Mouse (Mus musculus) hindlimb bud, embryonic 11.5 days (tissue): ENCODE measurements at regions not wholly inside any gene's neighbourhood (a gene's known extent, or its start where the extent isn't known, plus 50 kb on each side); places are given as distances from the start of the nearest gene placed in this dataset.

Source experiments
- DNase-seq: peaks from one replicate; pipeline ENCODE4 v3.0.0-alpha.2; 2012; ENCODE audit warnings: low read depth, low spot score; ENCODE audit errors: extremely low spot score

DNA sequence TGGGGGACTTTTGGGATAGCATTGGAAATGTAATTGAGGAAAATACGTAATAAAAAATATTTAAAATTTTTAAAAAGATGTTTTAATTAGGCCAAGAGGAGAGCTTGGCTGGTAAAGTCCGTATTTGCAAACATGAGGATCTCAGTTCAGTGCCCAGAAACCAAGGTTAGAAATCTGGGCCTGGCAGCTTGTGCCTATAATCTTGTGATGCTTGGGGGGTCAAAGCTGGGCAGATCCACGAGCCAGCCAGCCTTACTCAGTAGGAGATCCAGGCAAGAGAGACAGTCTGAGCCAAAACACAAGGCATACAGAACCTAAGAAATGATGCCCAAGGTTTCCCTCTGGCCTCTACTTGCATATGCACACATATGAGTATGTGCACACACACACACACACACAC lies 54.1 kb upstream of the Cxadr start:
- no peak for DNase-seq

GRCm38 (mm10) chr16:78242678-78243077 lies 58.6 kb upstream of the Cxadr start:
- DNase-seq = no peak

- DNase-seq = no peak
Measured at GRCm38 (mm10) chr16:78240152-78240551, 61.1 kb upstream of the Cxadr start.

GRCm38 (mm10) chr16:78238052-78238701 lies 63.1 kb upstream of the Cxadr start:
- DNase-seq = no peak

DNA sequence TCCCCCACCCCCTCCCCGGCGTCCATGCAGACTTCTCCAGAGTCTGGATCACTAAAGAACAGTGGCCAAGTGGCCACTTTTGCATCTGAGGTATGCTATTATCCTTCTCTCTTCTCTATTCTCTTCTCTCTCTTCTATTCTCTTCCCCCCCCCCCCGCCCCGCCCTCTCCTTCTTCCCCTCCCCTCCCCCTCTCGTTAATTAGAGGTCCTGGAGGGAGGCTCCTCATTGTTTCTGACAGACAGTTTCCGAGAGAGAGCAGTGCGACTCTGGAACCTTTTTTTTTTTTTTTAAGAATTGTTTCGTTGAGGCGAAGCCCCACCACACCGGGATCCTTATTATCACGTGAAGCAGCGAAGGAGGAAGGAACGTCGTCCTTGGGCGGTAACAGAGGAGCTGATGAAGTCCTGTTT lies 63.6 kb upstream of the Cxadr start:
- DNase-seq = no peak

DNA sequence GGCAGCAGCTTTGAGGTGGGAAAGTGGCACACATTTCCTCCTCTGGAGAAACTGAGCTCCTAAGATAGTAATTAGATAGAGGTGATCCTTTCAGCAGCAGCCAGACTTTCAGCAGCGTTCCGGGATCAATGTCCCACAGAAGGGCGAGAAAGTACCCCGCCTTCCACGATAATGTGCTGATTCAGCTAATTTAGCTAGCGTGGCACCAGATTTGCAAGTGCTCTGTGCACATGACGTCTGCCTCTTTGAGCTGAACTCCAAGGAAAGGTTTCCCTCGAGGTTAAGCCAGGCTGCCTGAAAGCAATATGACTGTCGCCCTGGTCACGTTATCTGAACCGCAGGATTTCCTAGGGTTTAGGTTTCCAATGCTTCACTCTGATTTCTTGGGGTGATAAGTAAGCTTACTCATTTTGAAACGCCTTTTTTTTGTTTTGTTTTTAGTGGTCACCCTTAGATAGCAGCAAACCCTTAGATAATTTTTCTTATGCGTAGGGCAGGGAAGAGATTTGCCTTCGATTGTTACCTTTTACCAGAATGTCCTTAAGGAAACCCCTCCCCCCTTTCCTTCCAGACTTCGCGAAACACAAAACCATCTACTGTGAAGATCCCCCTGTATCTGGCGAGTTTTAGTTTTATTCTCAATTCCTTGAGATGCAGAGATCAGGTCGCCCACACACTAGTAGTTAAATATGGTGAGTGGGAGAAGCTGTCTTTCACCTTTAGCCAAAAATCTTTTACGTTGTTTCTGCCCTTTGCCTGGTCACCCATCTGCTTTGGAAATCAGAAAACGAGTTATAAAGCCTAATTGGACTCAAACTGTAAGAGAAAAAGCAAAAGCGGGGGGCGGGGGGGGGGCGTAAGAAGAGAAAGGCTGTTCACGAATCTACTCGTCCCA lies 64.3 kb upstream of the Cxadr start:
- DNase-seq = no peak

DNA sequence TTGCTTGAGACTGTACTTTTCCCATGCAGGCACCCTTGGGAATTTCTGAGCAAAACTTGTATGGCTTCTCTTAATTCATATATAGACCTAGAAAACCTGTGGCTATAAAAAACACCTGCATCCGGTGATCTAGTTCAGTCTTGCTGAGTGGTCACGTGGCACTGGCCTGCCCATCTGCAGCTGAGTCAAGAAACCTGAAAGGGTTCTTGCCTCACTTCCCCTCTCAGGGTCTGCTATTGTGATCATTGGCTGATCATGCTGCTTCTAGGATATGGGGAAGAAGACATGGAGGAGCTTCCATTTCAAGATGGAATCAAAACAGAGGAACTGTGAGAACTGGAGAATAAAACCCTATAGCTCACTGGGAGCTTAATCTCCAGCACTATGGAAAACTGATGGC lies 69.1 kb upstream of the Cxadr start:
- DNase-seq = no peak

- no peak for DNase-seq
Measured at GRCm38 (mm10) chr16:78229013-78229412, 72.3 kb upstream of the Cxadr start.

DNA sequence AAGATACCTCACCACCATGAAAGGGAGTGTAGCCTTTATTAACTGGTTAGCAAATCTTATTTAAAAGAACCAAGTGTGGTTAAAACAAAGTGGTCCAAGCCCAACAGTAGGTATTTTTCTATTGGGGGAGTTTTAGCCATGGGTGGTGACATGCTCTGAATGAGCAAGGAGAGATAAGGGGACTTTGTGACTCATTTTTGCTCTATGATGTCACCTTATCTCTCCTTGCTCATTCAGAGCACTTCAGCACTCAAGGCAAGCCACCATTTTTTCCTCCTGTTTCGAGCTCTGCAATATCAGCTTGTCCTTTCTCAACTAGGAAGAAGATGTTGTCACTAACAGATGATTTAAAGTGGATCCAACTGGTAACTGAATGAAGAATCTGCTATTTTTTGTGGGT lies 78.9 kb upstream of the Cxadr start:
- DNase-seq = no peak

DNA sequence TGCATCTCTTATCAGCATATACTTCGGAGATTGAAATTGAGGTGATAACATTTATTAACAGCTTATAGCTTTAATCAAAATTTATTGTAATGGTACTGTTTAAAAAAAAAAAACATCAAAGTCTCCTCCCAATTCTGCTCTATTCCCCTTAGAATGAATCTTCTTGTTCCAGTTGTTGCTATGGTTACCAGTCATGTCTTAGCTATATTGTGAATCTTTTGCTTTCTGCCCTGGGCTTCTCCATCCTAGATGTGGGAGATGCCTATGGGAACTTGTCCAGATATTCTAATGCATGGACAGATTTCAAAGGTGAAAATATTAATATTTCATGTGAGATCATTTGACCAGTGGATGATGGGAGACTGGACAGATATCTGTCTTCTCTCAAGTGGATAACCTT lies 79.5 kb upstream of the Cxadr start:
- DNase-seq = no peak

DNA sequence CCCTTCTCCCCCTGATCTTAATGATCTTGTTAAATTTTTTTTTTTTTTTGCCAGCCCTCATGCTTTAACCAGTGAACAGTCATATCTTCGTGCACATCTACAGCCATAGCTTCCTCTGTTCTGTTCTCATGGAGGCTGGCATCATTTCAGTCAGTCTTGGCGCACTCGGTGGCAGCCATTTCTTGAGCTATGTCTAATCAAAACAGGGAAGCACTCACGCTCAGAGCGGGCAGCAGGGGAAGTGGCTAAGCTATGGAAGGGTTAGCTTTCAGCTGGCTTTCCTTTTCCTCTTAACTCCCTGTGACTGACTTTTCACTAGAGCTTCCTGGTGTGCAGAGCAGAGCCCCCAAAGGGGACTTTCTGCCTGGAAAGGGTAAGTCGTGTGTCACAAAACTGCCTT lies 83.7 kb upstream of the Cxadr start:
- DNase-seq = no peak

GRCm38 (mm10) chr16:78216752-78217351 lies 84.4 kb upstream of the Cxadr start:
- DNase-seq = no peak

DNA sequence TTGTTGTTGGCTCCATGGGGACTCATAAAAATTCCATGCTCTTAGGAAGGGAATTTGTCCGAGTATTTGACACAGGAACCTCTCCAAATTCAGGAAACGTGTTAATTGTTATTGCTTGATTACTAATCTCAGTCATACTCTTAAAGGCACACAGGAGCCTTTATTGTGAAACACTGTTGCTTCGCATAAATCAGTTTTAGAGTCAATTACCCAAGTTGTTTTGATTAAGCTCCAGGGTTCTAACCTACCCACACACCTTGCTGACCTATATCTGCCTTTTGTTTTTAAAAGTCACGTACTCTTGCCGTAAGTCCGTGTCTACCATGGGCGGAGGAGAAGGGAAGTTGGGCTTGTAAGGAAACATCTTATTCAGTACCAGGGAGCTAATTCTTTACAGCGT lies 89.6 kb upstream of the Cxadr start:
- no peak for DNase-seq

DNA sequence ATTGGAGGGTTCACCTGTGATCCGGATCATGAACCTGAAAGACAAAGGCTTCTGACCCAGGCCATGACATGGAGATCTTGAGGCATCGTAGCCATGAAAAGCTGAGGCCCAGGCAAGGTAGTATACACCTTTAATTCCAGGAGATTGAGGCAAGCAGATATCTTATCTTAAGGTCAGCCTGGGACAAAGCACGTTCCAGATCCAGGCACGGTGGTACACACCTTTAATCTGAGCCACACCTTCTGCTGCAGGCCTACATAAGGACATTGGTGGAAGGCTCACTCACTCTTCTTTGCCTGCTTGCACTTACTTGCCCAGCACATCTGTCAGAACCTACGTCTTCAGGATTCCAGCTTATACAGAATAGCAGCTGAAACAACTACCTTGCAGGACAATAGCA lies 93.0 kb upstream of the Cxadr start:
- DNase-seq = no peak

DNA sequence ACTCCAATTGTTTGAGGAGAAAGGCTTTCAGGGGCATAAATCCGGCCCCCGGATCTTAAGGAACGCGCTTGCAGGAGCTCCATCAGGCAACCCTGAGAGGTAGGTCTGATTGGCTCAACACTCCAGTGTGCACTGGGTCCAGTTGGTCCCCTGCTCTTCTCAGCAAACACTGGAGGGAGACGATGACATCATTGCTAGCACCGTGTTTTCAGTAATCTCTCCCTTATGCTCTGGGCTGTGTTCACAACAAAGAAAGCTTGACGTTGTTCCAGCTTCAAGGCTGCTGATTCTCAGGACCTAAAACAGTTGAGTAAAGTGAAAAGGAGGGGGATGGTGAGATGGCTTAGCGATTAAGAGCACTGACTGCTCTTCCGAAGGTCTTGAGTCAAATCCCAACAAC lies 97.0 kb upstream of the Cxadr start:
- no peak for DNase-seq

DNA sequence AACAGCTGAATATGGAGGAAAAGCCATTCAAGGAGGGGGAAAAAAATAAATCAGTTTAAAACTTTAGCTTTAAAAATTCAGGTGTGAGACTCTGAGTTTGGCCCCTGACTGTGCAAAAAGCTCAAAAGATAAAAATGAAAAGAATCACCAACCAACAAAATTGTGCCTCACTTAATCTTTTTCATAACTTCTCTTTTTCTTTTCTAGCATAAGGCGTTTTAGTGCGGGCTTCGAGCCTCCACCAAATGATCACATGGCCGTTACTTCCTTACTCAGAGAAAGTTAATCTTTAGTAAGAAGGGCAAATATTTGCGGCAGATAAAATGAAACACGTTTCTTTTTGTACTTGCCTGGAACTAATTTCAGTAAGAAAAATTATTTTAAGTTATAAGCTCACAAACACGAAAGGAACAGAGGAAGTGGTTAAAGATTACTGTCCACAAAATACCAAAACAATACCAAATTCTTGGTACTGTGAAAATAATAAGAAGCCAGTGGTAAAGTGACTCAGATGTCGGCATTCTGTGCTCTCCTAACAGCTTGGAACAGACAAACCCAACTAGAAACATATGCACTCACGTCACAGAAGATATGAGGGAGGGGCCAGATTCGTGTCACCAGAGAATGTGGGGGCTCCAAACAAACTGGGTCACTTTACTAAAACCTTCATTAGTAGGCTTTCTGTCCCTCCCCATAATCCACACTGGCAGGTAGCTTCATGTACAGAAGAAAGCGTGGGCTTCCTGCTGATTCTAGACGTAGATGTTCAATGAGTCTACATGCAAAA lies 101.1 kb upstream of the Cxadr start:
- no peak for DNase-seq

DNA sequence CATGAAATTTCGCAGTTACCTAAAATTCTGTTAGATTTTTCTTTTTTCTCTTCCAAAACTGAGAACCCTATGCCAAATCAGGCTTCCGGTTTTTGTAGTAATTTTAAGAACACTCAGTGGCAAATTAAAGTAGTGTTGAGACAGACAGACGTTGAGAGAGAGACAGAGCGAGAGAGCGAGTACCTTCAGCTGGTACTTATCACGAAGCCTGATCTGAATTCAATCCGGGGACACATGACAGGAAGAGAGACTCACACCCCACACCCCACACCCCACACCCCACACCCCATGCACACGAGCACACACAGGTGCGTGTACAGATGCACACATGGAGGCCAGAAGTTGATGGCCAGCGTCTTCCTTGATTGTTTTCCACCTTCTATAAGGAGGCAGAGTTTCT lies 102.0 kb upstream of the Cxadr start:
- DNase-seq = no peak

DNA sequence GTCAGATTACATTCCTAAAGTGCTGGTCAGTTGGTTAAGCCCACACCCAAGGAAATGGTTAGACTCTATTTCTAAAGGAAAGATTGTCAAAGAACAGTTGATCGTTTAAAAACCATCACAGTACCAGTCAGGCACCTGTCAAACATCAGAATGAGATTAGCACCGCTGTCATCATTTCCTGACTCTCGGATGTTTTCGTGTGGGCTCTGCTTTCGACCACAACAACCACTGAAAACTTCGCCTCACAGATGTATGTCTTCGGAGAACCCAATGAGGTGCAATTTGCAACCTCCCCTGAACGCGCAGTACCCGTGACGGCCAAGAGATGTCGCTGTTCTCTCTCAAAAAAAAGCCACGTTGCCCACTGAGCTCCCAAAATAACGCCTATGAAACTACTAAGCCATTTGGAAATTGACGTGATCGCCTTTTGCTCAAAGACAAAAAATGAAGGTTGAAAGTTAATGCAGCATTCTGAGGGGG lies 102.6 kb upstream of the Cxadr start:
- peak; percentile 53 for DNase-seq

GRCm38 (mm10) chr16:78197252-78197896 lies 103.9 kb upstream of the Cxadr start:
- DNase-seq = peak; percentile 73
